30 mouse cellular contexts compared by ENCODE assay signal in genomic region chr11:120736424-120736823, GRCm38 (mm10).
"Had no signal": no experiment of that assay in that cellular context is flagged by ENCODE, and none has a peak within 500 bp of the region (broad histone marks: within the 10 kb centered on the region; RNA-seq: fewer than 3 reads in every experiment).

No protein-coding gene starts in this region.

- H3K9me3 ChIP-seq: limb, embryonic 10.5 days; limb, embryonic 12.5 days; limb, embryonic 13.5 days; limb, embryonic 15.5 days; liver, embryonic 12.5 days; liver, embryonic 13.5 days; liver, embryonic 15.5 days; lung, embryonic 15.5 days; megakaryocyte, embryonic 14.5 days; midbrain, embryonic 10.5 days; midbrain, embryonic 12.5 days; midbrain, embryonic 13.5 days; midbrain, embryonic 15.5 days; neural tube, embryonic 12.5 days had no signal

- H3K4me1 ChIP-seq: limb, embryonic 12.5 days; liver, embryonic 12.5 days; liver, embryonic 13.5 days; liver, embryonic 15.5 days; midbrain, embryonic 10.5 days; midbrain, embryonic 12.5 days; midbrain, embryonic 13.5 days; midbrain, embryonic 15.5 days; neural tube, embryonic 12.5 days had no signal

- H3K4me3 ChIP-seq: left cerebral cortex, adult 2 months; limb, embryonic 10.5 days; limb, embryonic 12.5 days; limb, embryonic 13.5 days; limb, embryonic 15.5 days; liver, embryonic 12.5 days; liver, embryonic 13.5 days; liver, embryonic 15.5 days; lung, embryonic 15.5 days; megakaryocyte, embryonic 14.5 days; midbrain, embryonic 10.5 days; midbrain, embryonic 12.5 days; midbrain, embryonic 13.5 days; midbrain, embryonic 15.5 days; myocyte; neural tube, embryonic 12.5 days had no signal

- H3K27ac ChIP-seq: left cerebral cortex, adult 2 months; limb, embryonic 10.5 days; limb, embryonic 12.5 days; limb, embryonic 13.5 days; limb, embryonic 15.5 days; liver, embryonic 12.5 days; liver, embryonic 13.5 days; liver, embryonic 14.5 days; liver, embryonic 15.5 days; lung, embryonic 15.5 days; macrophage; midbrain, embryonic 10.5 days; midbrain, embryonic 12.5 days; midbrain, embryonic 13.5 days; midbrain, embryonic 15.5 days; neural tube, embryonic 12.5 days had no signal

- ATAC-seq: liver, embryonic 12.5 days; liver, postnatal 0 days; midbrain, embryonic 13.5 days; midbrain, embryonic 15.5 days; midbrain, embryonic 16.5 days had no signal

- H3K27me3 ChIP-seq: limb, embryonic 12.5 days; limb, embryonic 13.5 days; limb, embryonic 15.5 days; lung, embryonic 15.5 days; midbrain, embryonic 15.5 days; neural tube, embryonic 12.5 days had no signal

- DNase-seq: left cerebral cortex, postnatal 4 days; liver; liver, embryonic 13.5 days; liver, postnatal 0 days; lung, adult 2 months; lung, embryonic 14.5 days; lung, postnatal 10 days; lung, postnatal 14 days; lung, postnatal 4 days; midbrain, embryonic 14.5 days had no signal

- H3K36me3 ChIP-seq: limb, embryonic 10.5 days; limb, embryonic 12.5 days; limb, embryonic 13.5 days; limb, embryonic 15.5 days; liver, embryonic 12.5 days; liver, embryonic 13.5 days; liver, embryonic 15.5 days; lung, embryonic 15.5 days; midbrain, embryonic 10.5 days; midbrain, embryonic 12.5 days; midbrain, embryonic 13.5 days; midbrain, embryonic 15.5 days; neural tube, embryonic 12.5 days had no signal

- H3K4me2 ChIP-seq: limb, embryonic 12.5 days; limb, embryonic 13.5 days; limb, embryonic 15.5 days; liver, embryonic 11.5 days; liver, embryonic 12.5 days; liver, embryonic 13.5 days; liver, embryonic 15.5 days; lung, embryonic 14.5 days; lung, embryonic 15.5 days; midbrain, embryonic 11.5 days; midbrain, embryonic 12.5 days; midbrain, embryonic 13.5 days; midbrain, embryonic 15.5 days; neural tube, embryonic 12.5 days had no signal

- H3K9ac ChIP-seq: limb, embryonic 12.5 days; limb, embryonic 13.5 days; limb, embryonic 15.5 days; liver, embryonic 12.5 days; liver, embryonic 13.5 days; liver, embryonic 14.5 days; liver, embryonic 15.5 days; liver, postnatal 0 days; lung, embryonic 14.5 days; lung, embryonic 15.5 days; midbrain, embryonic 12.5 days; midbrain, embryonic 13.5 days; midbrain, embryonic 15.5 days; neural tube, embryonic 12.5 days had no signal
